Mouse (Mus musculus) heart, adult 2 months (tissue): Measurements from ENCODE around the gene AI854703. TPM values are rescaled to one million over a fixed set of nuclear protein-coding genes. Genes with fewer than 3 reads are reported as not detected.

Experiments
- DNase-seq, 2 experiments: peaks; one replicate each; pipeline ENCODE4 v3.0.0; 2021
- H3K27ac ChIP-seq: fragments of 200-600 bp; 2 replicates; pipeline ENCODE4 v1.8.1; 2022
- H3K27me3 ChIP-seq: fragments of 200-500 bp; 2 replicates; pipeline ENCODE4 v1.6.1; 2012; ENCODE audit warnings: mild to moderate bottlenecking, low read length, inconsistent platforms, mixed read lengths; ENCODE audit not compliant: control insufficient read depth, insufficient read depth
- H3K36me3 ChIP-seq: fragments of 200-500 bp; 2 replicates; pipeline ENCODE4 v1.6.1; 2012; ENCODE audit warnings: low read length, inconsistent platforms; ENCODE audit not compliant: control insufficient read depth, insufficient read depth
- H3K4me1 ChIP-seq: fragments of 200-500 bp; 2 replicates; pipeline ENCODE4 v1.6.1; 2011; ENCODE audit warnings: low read length; ENCODE audit not compliant: control insufficient read depth, insufficient read depth
- H3K4me3 ChIP-seq: fragments of 200-600 bp; 2 replicates; pipeline ENCODE4 v1.8.1; 2022
- H3K79me2 ChIP-seq: fragments of 200-500 bp; replicated peaks from 2 replicates; pipeline ENCODE4 v1.6.1; 2012; ENCODE audit warnings: mild to moderate bottlenecking, inconsistent platforms, low read length, moderate library complexity, mixed read lengths; ENCODE audit not compliant: control insufficient read depth, insufficient read depth
- H3K9ac ChIP-seq: fragments of 200-500 bp; 2 replicates; pipeline ENCODE4 v1.6.1; 2012; ENCODE audit warnings: low read depth, mild to moderate bottlenecking, control low read depth, inconsistent platforms, low read length, mixed read lengths
- CTCF ChIP-seq: fragments of 200-600 bp; IDR thresholded peaks from 2 replicates; pipeline ENCODE4 v1.8.1; 2022; ENCODE audit warnings: antibody characterized with exemption, mild to moderate bottlenecking, moderate library complexity
- EP300 ChIP-seq: fragments of 200-500 bp; IDR thresholded peaks from 2 replicates; pipeline ENCODE4 v1.6.1; 2011; ENCODE audit warnings: low read depth, low read length, control low read depth; ENCODE audit not compliant: insufficient read depth
- POLR2A ChIP-seq: fragments of 200-500 bp; IDR thresholded peaks from 2 replicates; pipeline ENCODE4 v1.6.1; 2011; ENCODE audit warnings: mild to moderate bottlenecking, low read depth, low read length, control low read depth; ENCODE audit not compliant: insufficient read depth
- WGBS: fragments of 180-500 bp; shearing (Covaris S2); methylation state at CpG from one replicate; pipeline ENCODE4 v1.1.7; 2018; 5-methylcytosine and 5-hydroxymethylcytosine counted together
- intact Hi-C: fragments of 180-260 bp; cut with DNase I; formaldehyde crosslinking; loops from one replicate; pipeline ENCODE4 v1.15.1; 2025
- polyA plus RNA-seq: library from polyadenylated mRNA; depleted of rRNA; stranded (reverse); fragments of >200 nt; gene quantifications from 2 replicates; pipeline ENCODE4 v1.2.3, GENCODE M21; 2012
- total RNA-seq, 2 experiments: library from RNA; stranded (reverse); gene quantifications; 2 replicates each; pipeline ENCODE4 v1.2.3; 2021

Gene AI854703
- total and polyA plus RNA-seq, 3 experiments = 0.16 to 0.68 (median 0.29) TPM

DNA sequence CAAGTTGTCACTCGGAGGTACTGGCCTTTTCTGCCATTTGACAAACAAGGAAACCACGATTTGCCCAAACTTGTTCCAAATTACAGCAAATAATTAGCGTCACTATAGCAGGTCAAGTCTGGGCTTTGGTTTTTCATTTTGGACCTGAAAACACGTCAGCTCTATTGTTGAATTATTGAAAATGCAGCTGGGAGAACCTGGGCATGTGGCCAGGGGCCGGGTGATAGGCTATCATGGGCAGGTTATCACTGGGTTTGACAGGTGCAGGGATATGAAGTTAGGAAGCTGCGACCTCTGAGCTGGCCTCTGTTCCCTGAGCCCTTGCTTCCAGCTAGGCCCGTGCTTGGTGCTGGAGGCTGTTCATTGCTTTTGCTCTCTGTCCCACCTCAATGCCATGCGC is 4.3 kb downstream of the AI854703 start:
- Histone ChIP-seq H3K27ac (no peak overlapping the region), H3K9ac (no peak overlapping the region), H3K36me3 (no peaks in the 10 kb centered on the region), H3K4me1 (no peaks in the 10 kb centered on the region), H3K79me2 (no peaks in the 10 kb centered on the region), H3K27me3 (no peaks in the 10 kb centered on the region), H3K4me3 (no peak overlapping the region)
- intact Hi-C loops = no loop called here
- peak in 1 of 2 experiments; percentile 12 for DNase-seq
- TF ChIP-seq EP300 (no peak), CTCF (no peak), POLR2A (no peak)
- 67% methylated on average over 8 of the region's 8 CpGs for WGBS

DNA sequence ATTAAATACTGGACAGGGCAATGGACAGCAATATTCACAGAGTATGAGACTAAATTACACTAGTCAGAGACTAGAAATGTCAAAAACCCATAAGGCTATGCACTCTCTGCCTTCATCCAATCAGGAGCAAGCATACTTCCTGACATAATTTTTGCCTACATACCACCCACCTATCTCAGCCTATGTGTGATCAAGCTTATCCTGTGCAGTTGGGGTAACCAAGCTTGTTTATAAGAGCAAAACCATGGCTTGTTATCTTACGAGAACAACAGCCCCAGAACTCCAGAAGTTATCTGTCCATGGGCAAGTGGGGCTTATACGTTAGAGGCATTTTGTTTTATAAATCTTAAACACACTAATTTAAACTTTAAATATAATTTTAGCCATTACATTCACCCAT is 8.5 kb downstream of the AI854703 start:
- 88% methylated on average over 2 of the region's 2 CpGs for WGBS
- Histone ChIP-seq H3K79me2 (no peaks in the 10 kb centered on the region), H3K9ac (no peak overlapping the region), H3K27me3 (no peaks in the 10 kb centered on the region), H3K4me3 (no peak overlapping the region), H3K4me1 (no peaks in the 10 kb centered on the region), H3K36me3 (no peaks in the 10 kb centered on the region), H3K27ac (no peak overlapping the region)
- intact Hi-C loops = no loop called here
- no peak for TF ChIP-seq EP300
- TF ChIP-seq CTCF = no peak
- TF ChIP-seq POLR2A = no peak
- no peak for DNase-seq

DNA sequence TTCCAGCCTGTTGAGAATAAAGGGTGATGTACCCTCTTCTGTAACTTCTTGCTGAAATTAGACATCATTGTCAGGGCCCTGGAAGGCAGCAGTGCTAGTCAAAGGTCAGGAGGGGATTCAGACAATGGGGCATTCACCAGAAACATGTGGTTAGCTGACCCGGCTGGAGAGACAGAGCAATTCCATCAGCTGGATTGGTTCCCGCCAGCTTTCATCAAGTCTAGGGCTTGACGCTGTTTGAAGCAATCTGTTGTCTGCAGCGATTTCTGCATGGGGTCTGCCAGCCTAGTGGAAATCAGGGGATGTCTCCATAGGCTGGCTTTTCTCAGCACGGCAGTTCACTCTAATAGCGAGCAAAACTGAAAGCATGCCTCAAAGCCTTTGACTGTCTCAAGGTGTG is 10.0 kb downstream of the AI854703 start:
- Histone ChIP-seq H3K27ac (no peak overlapping the region), H3K79me2 (no peaks in the 10 kb centered on the region), H3K4me1 (no peaks in the 10 kb centered on the region), H3K36me3 (no peaks in the 10 kb centered on the region), H3K4me3 (no peak overlapping the region), H3K9ac (no peak overlapping the region), H3K27me3 (no peaks in the 10 kb centered on the region)
- DNase-seq = peak in 1 of 2 experiments; percentile 46
- intact Hi-C loops = no loop called here
- 64% methylated on average over 6 of the region's 6 CpGs for WGBS
- no peak for TF ChIP-seq POLR2A
- no peak for TF ChIP-seq EP300
- TF ChIP-seq CTCF = no peak

DNA sequence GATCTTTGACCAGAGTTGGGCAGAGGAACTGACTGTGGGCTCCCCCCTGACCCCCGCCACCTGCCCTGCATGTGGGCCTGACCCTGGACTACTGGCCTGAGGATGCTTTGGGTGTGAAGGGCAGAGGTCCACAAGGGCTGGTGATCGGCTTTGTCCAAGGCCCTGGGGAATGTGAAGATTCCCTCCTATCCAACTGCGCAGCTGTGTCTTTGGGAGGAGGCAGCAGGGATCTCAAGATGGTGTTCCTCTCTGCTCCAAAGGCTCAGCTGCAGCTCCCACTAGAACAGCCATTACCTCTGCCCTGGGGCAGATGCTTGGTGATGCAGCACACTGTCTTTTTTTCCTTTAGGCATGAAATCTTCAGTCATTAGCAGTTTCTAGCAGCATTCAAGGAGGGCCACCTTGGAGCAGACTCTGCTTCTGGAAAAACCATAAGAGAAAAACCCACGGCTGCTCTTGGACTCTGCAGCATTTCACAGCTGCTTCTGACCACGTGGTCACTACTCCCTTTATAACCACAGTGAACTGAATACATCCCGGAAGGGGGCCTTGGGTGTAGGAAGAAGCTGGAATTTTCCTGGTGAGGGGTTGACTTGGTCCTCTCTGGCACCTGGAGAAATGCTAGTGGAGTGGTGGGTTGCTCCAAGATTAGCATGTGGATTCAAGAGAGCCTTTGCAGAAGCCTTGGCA is 11.4 kb downstream of the AI854703 start:
- 63% methylated on average over 6 of the region's 6 CpGs for WGBS
- intact Hi-C loops = no loop called here

DNA sequence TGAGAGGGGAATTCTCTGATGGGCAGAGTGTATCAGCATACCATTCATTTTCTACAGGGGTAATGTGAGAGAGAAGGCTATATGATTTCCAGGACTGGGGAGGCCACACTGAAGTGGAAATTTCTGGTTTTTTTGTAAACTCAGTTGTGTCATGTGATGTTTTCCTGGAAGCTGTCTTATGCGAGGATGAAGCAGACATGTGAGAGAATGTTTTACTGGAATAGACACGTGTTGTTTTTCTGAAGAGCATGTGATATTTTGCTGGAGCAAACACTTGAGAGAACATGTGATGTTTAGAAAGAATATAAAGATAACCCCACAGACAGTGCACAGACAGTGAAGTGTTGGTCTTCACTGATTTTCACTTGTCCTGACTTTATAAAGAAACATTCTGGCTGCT is 12.0 kb downstream of the AI854703 start:
- Histone ChIP-seq H3K27me3 (no peaks in the 10 kb centered on the region), H3K27ac (no peak overlapping the region), H3K9ac (no peak overlapping the region), H3K4me1 (no peaks in the 10 kb centered on the region), H3K36me3 (no peaks in the 10 kb centered on the region), H3K79me2 (no peaks in the 10 kb centered on the region), H3K4me3 (no peak overlapping the region)
- TF ChIP-seq POLR2A (0 out of 2 replicates have a peak, but pooled peaks have one; percentile 22), CTCF (no peak), EP300 (no peak)
- 53% methylated on average over 2 of the region's 2 CpGs for WGBS
- intact Hi-C loops = no loop called here
- no peak for DNase-seq

More for the DNA sequence above, 11.4 kb downstream of the AI854703 start:
- DNase-seq = no peak
- H3K36me3 ChIP-seq = no peaks in the 10 kb centered on the region
- no peaks in the 10 kb centered on the region for H3K4me1 ChIP-seq
- no peaks in the 10 kb centered on the region for H3K27me3 ChIP-seq
- H3K4me3 ChIP-seq = no peak overlapping the region
- TF ChIP-seq CTCF (no peak), EP300 (no peak), POLR2A (no peak)
- no peak overlapping the region for H3K9ac ChIP-seq
- no peaks in the 10 kb centered on the region for H3K79me2 ChIP-seq
- H3K27ac ChIP-seq = no peak overlapping the region

DNA sequence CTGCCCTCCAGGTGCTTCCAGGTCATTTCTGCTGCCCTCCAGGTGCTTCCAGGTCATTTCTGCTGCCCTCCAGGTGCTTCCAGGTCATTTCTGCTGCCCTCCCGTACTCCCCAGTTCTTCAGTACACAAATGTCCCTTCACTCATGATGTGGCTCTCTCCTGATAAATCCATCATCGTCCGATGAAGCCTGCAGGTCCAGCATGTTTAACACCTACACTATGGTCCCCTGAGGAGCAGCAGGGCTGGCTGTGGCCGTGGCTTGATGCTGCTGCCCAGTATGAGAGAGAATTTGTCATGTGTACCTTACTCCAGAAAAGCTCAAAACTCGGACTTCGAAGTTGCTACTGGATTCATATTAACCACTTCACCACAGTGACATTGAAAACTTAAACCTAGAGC is 14.8 kb downstream of the AI854703 start:
- H3K4me1 ChIP-seq = no peaks in the 10 kb centered on the region
- TF ChIP-seq CTCF = no peak
- TF ChIP-seq EP300 = no peak
- no peak for TF ChIP-seq POLR2A
- H3K79me2 ChIP-seq = no peaks in the 10 kb centered on the region
- H3K27me3 ChIP-seq = no peaks in the 10 kb centered on the region
- intact Hi-C loops = loop anchor here (5.0 kb wide), 1 partner anchor 464 kb away; no protein-coding TSS in a partner anchor
- H3K36me3 ChIP-seq = no peaks in the 10 kb centered on the region
- no peak overlapping the region for H3K27ac ChIP-seq
- DNase-seq = no peak
- WGBS = 67% methylated on average over 6 of the region's 6 CpGs
- H3K4me3 ChIP-seq = no peak overlapping the region
- no peak overlapping the region for H3K9ac ChIP-seq
